Mouse (Mus musculus) limb, embryonic 14.5 days (tissue): Measurements from ENCODE around the gene Gm28038. TPM values are rescaled to one million over a fixed set of nuclear protein-coding genes. Genes with fewer than 3 reads are reported as not detected.

ENCODE experiments used
- ATAC-seq: fragments of 200-750 bp; cut with Nextera tagmentation; 2 replicates; pipeline ENCODE4 v1.8.0; 2017; ENCODE audit warnings: low read depth, moderate number of reproducible peaks, moderate TSS enrichment; ENCODE audit not compliant: low FRiP score
- DNase-seq: peaks from one replicate; pipeline ENCODE4 v3.0.0-alpha.2; 2015; ENCODE audit warnings: low spot score
- H3K27ac ChIP-seq: fragments of 300-500 bp; sonication (generic); replicated peaks from 2 replicates; pipeline ENCODE4 v1.5.1; 2014; ENCODE audit warnings: low read depth, mild to moderate bottlenecking, low read length, moderate library complexity, mixed read lengths
- H3K27me3 ChIP-seq: fragments of 300-500 bp; sonication (generic); 2 replicates; pipeline ENCODE4 v1.6.1; 2014; ENCODE audit warnings: low read length, mixed read lengths; ENCODE audit not compliant: control insufficient read depth, insufficient read depth
- H3K36me3 ChIP-seq: fragments of 300-500 bp; sonication (generic); 2 replicates; pipeline ENCODE4 v1.6.1; 2014; ENCODE audit warnings: mild to moderate bottlenecking, low read length, moderate library complexity, mixed read lengths; ENCODE audit not compliant: control insufficient read depth, insufficient read depth
- H3K4me1 ChIP-seq: fragments of 300-500 bp; sonication (generic); 2 replicates; pipeline ENCODE4 v1.6.1; 2014; ENCODE audit warnings: antibody characterized with exemption, low read length, mixed read lengths; ENCODE audit not compliant: control insufficient read depth, insufficient read depth
- H3K4me2 ChIP-seq: fragments of 300-500 bp; sonication (generic); replicated peaks from 2 replicates; pipeline ENCODE4 v1.6.1; 2014; ENCODE audit warnings: low read depth, mild to moderate bottlenecking, low read length, moderate library complexity; ENCODE audit not compliant: severe bottlenecking
- H3K4me3 ChIP-seq: fragments of 300-500 bp; sonication (generic); replicated peaks from 2 replicates; pipeline ENCODE4 v1.5.1; 2014; ENCODE audit warnings: low read length
- H3K9ac ChIP-seq: fragments of 300-500 bp; sonication (generic); 2 replicates; pipeline ENCODE4 v1.6.1; 2014; ENCODE audit warnings: mild to moderate bottlenecking, low read depth, low read length, moderate library complexity; ENCODE audit not compliant: severe bottlenecking
- H3K9me3 ChIP-seq: fragments of 300-500 bp; sonication (generic); 2 replicates; pipeline ENCODE4 v1.6.1; 2016; ENCODE audit warnings: low read length; ENCODE audit not compliant: control insufficient read depth
- POLR2A ChIP-seq: fragments of 200-500 bp; IDR thresholded peaks from 2 replicates; pipeline ENCODE4 v1.8.0; 2012; ENCODE audit warnings: inconsistent platforms, mild to moderate bottlenecking, moderate library complexity, borderline replicate concordance; ENCODE audit not compliant: insufficient read depth, insufficient read length; ENCODE audit errors: extremely low read depth
- WGBS: fragments of 180-500 bp; shearing (Covaris S2); extraction: QIAGEN DNeasy Blood & Tissue Kit; methylation state at CpG from one replicate; pipeline ENCODE4 v1.1.7; 2014; 5-methylcytosine and 5-hydroxymethylcytosine counted together
- polyA plus RNA-seq, 2 experiments: library from polyadenylated mRNA; depleted of rRNA in 1 of 2; stranded (reverse) in 1 of 2; unstranded in 1 of 2; fragments of >200 nt; fragmentation: Nextera tagmentation in 1 of 2; extraction: Ambion mirVana in 1 of 2; gene quantifications; 2 replicates each; pipeline versions ENCODE4 v1.2.1 to v1.2.3; 2012 to 2014

Gm28038 gene
- polyA plus RNA-seq, 2 experiments = not detected

- 90% methylated on average over 4 of the region's 4 CpGs for WGBS
- Histone ChIP-seq H3K4me2 (no peak overlapping the region), H3K9ac (no peak overlapping the region), H3K36me3 (peaks cover 89% of the 10 kb centered on the region), H3K27me3 (no peaks in the 10 kb centered on the region), H3K27ac (no peak overlapping the region), H3K4me1 (no peaks in the 10 kb centered on the region), H3K9me3 (no peaks in the 10 kb centered on the region), H3K4me3 (no peak overlapping the region)
- ATAC-seq (no peak), DNase-seq (no peak)
- TF ChIP-seq POLR2A = no peak
Measured at GRCm38 (mm10) chr2:30316136-30316535, 35.3 kb downstream of the Gm28038 start.

GRCm38 (mm10) chr2:30316955-30317354 is 36.1 kb downstream of the Gm28038 start:
- Histone ChIP-seq H3K27ac (no peak overlapping the region), H3K36me3 (peaks cover 92% of the 10 kb centered on the region), H3K9ac (no peak overlapping the region), H3K27me3 (no peaks in the 10 kb centered on the region), H3K9me3 (no peaks in the 10 kb centered on the region), H3K4me2 (no peak overlapping the region), H3K4me1 (no peaks in the 10 kb centered on the region), H3K4me3 (no peak overlapping the region)
- DNase-seq = no peak
- ATAC-seq = no peak
- TF ChIP-seq POLR2A = no peak
- WGBS = 95% methylated on average over 5 of the region's 5 CpGs

GRCm38 (mm10) chr2:30319260-30319659 is 38.4 kb downstream of the Gm28038 start:
- Histone ChIP-seq H3K9ac (no peak overlapping the region), H3K4me3 (no peak overlapping the region), H3K27me3 (no peaks in the 10 kb centered on the region), H3K9me3 (no peaks in the 10 kb centered on the region), H3K27ac (no peak overlapping the region), H3K36me3 (peaks cover 92% of the 10 kb centered on the region), H3K4me2 (no peak overlapping the region), H3K4me1 (no peaks in the 10 kb centered on the region)
- ATAC-seq (no peak), DNase-seq (no peak)
- no peak for TF ChIP-seq POLR2A
- 85% methylated on average over 4 of the region's 4 CpGs for WGBS

GRCm38 (mm10) chr2:30323111-30323510 is 42.3 kb downstream of the Gm28038 start:
- DNase-seq = no peak
- Histone ChIP-seq H3K36me3 (peaks cover 92% of the 10 kb centered on the region), H3K9me3 (no peaks in the 10 kb centered on the region), H3K27ac (no peak overlapping the region), H3K9ac (no peak overlapping the region), H3K4me1 (no peaks in the 10 kb centered on the region), H3K4me3 (no peak overlapping the region), H3K27me3 (no peaks in the 10 kb centered on the region), H3K4me2 (no peak overlapping the region)
- no peak for TF ChIP-seq POLR2A
- no peak for ATAC-seq
- WGBS = 90% methylated on average over 7 of the region's 7 CpGs

- no peak for DNase-seq
- Histone ChIP-seq H3K9ac (no peak overlapping the region), H3K27me3 (no peaks in the 10 kb centered on the region), H3K4me1 (no peaks in the 10 kb centered on the region), H3K9me3 (no peaks in the 10 kb centered on the region), H3K27ac (no peak overlapping the region), H3K4me2 (no peak overlapping the region), H3K36me3 (peaks cover 99% of the 10 kb centered on the region), H3K4me3 (no peak overlapping the region)
- no peak for ATAC-seq
- WGBS = 94% methylated on average over 5 of the region's 5 CpGs
- no peak for TF ChIP-seq POLR2A
Measured at GRCm38 (mm10) chr2:30325296-30325695, 44.5 kb downstream of the Gm28038 start.

- no peak for TF ChIP-seq POLR2A
- Histone ChIP-seq H3K4me1 (no peaks in the 10 kb centered on the region), H3K4me2 (no peak overlapping the region), H3K4me3 (no peak overlapping the region), H3K9me3 (no peaks in the 10 kb centered on the region), H3K9ac (no peak overlapping the region), H3K27ac (no peak overlapping the region), H3K27me3 (no peaks in the 10 kb centered on the region), H3K36me3 (peaks cover 98% of the 10 kb centered on the region)
- DNase-seq (no peak), ATAC-seq (no peak)
- WGBS = 90% methylated on average over 7 of the region's 7 CpGs
Measured at GRCm38 (mm10) chr2:30327276-30327675, 46.4 kb downstream of the Gm28038 start.
